Mouse (Mus musculus): ENCODE measurements around the gene 4921524J17Rik.

Gene 4921524J17Rik

GRCm38 (mm10) chr8:85379142-85379781, 53.4 kb downstream of the 4921524J17Rik start:
- DNase-seq = no peak

GRCm38 (mm10) chr8:85376516-85376915, 56.1 kb downstream of the 4921524J17Rik start:
- no peak for DNase-seq

- no peak for DNase-seq
These were observed 58.3 kb downstream of the 4921524J17Rik start for GRCm38 (mm10) chr8:85374286-85374685.

- DNase-seq = no peak
These were observed 59.1 kb downstream of the 4921524J17Rik start for GRCm38 (mm10) chr8:85373435-85374039.

- no peak for DNase-seq
These were observed 60.2 kb downstream of the 4921524J17Rik start for GRCm38 (mm10) chr8:85372465-85372839.

GRCm38 (mm10) chr8:85371736-85372464, 60.7 kb downstream of the 4921524J17Rik start:
- DNase-seq = no peak

GRCm38 (mm10) chr8:85365176-85365575, 67.5 kb downstream of the 4921524J17Rik start:
- no peak for DNase-seq

GRCm38 (mm10) chr8:85364628-85365027, 68.0 kb downstream of the 4921524J17Rik start:
- DNase-seq = no peak

- DNase-seq = no peak
These were observed 69.2 kb downstream of the 4921524J17Rik start for GRCm38 (mm10) chr8:85363406-85363805.

GRCm38 (mm10) chr8:85362211-85362610, 70.4 kb downstream of the 4921524J17Rik start:
- DNase-seq = no peak

Data from cerebellum, adult 11 months (tissue).